Mouse (Mus musculus): ENCODE data around the gene Trappc3. TPM values are rescaled to one million over a fixed set of nuclear protein-coding genes. Genes with fewer than 3 reads are reported as not detected.

Trappc3 gene
- 10.5 and 15.4 TPM in 2 replicates for polyA plus RNA-seq (2012; rRNA removed; ENCODE audit: low replicate concordance)

DNA sequence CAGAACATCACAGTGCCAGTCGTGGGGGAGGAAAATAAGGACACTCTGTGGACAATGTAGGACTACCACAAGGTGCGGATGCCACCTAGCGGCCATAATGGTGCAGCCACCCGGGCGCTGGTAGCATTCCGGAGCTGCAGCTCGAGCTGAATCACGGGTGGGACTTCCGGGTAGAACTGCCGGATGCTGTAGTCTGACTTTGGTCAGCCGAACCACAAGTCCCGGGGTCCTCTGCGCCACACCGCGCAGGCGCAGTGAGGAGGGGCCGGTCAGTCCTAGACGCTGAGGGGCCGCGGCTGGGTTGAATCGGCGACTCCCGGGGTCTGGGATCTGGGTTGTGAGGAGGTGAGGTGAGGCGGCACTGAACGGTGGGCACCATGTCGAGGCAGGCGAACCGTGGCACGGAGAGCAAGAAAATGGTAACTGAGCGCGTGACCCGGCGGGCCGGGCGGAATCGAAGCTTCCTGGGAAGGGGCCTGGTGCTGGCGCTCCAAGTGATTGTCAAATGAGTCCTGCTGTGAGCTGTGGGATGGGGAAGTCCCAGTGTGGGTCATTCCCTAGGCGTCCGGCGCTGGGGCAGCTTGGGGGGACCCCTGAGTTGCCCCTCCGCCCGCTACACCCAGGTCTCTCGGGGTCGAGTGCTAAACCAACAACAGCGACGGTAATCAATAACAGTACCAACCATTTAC, at the start of gene Trappc3:
Gene Trappc3 (plus strand): TSS at position 207 of the 689 bp plus-strand sequence.

DNA sequence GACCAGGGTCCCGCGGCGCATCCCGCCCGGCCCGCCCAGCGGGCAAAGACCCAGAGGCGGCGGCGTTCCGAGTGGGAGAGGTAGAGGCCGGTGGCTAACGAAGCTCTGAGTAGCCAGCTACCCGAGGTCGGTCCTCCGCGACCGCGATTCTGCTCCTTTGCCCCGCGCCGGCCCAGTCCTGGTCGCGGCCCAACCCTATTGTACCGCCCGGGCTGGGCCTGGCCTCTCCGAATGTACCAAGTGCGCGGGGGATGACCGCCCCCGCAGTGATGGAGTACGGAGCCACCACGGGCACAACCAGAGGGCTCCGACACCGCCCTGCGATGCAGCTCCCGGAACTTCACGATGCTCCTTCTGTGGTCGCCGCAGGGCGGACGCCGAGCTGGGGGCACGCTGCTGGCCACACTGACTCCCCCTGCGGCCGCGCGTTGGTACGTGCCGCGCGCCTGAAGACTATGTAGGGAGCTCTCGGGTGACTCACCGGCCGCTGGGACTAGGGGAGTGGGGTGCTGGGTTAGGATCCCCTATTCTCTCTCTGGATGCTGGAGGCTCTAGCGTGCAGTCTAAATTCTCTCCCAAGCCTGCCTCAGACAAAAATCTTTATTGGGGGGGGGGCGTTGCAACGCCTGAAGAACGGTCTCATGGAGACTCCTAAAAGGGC, 5.9 kb upstream of the Trappc3 start, which contains the start of gene Map7d1:
Gene Map7d1 (minus strand): TSS at position 213 of the 661 bp plus-strand sequence.

GRCm38 (mm10) chr4:126286492-126286891, 24.4 kb downstream of the Trappc3 start, which contains the start of gene Col8a2:
Gene Col8a2 (plus strand): TSS chr4:126286793.

DNA sequence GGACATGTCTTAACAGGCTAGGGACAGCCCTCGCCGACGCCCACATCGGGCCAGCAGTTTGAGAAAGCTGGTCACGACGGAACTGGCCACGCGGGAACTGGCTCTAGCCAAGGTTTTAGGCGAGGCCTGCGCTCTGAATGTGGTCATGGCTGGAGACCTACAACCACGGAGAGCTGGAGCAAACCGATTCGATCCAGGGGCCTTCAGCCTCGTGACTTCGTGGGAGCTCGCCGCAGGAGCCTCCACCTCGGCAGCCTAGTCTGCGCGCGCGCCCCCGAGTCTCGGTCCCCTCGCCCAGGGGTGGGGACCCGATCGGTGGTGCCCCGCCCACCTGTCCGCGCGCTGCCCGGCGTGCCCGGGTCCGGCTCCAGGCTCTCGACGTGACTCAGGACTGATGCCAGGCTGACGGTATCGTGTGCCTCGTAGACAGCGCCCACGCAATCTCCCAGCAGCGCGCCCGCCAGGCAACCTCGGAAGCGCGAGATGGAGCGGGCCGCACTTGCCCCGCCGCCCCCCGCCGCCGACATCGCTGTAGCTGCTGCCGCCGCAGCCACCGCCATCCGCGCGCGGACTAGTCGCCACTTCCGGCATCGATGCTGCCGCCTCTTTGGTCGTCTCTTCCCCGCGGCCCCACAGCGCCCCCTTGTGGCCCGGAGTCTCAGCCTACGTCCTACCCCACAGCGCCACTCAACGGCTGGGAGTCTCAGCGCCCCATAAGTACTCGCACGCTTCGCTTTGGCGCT, 59.2 kb downstream of the Trappc3 start, which contains the start of gene Adprhl2:
Gene Adprhl2 (minus strand): TSS at position 593 of the 743 bp plus-strand sequence.

GRCm38 (mm10) chr4:126325281-126325861, 63.2 kb downstream of the Trappc3 start, which contains the start of gene Tekt2:
Gene Tekt2 (minus strand): TSS chr4:126325688.

Other genes with a start within 250 kb of the Trappc3 start
- gene Csf3r, start 237.8 kb upstream of the Trappc3 start, polyA plus RNA-seq (2012; rRNA removed; ENCODE audit: low replicate concordance), result 1.3 and 3.0 TPM in 2 replicates
- gene Mrps15, start 215.4 kb upstream of the Trappc3 start, polyA plus RNA-seq (2012; rRNA removed; ENCODE audit: low replicate concordance), result 94.2 and 251 TPM in 2 replicates
- gene Oscp1, start 203.8 kb upstream of the Trappc3 start, polyA plus RNA-seq (2012; rRNA removed; ENCODE audit: low replicate concordance), result 0.06 and 0.16 TPM in 2 replicates
- gene Lsm10, start 165.7 kb upstream of the Trappc3 start, polyA plus RNA-seq (2012; rRNA removed; ENCODE audit: low replicate concordance), result 13.8 and 14.0 TPM in 2 replicates
- gene Stk40, start 158.4 kb upstream of the Trappc3 start, polyA plus RNA-seq (2012; rRNA removed; ENCODE audit: low replicate concordance), result 19.5 and 20.3 TPM in 2 replicates
- gene Eva1b, start 114.6 kb upstream of the Trappc3 start, polyA plus RNA-seq (2012; rRNA removed; ENCODE audit: low replicate concordance), result 42.2 and 53.7 TPM in 2 replicates
- 8.9 and 10.6 TPM in 2 replicates for gene Sh3d21, start 98.8 kb upstream of the Trappc3 start, polyA plus RNA-seq (2012; rRNA removed; ENCODE audit: low replicate concordance)
- gene Thrap3, start 59.6 kb upstream of the Trappc3 start, polyA plus RNA-seq (2012; rRNA removed; ENCODE audit: low replicate concordance), result 15.3 and 21.8 TPM in 2 replicates
- gene Map7d1, start 6.0 kb upstream of the Trappc3 start, polyA plus RNA-seq (2012; rRNA removed; ENCODE audit: low replicate concordance), result 47.9 and 76.3 TPM in 2 replicates
- gene Col8a2, start 24.5 kb downstream of the Trappc3 start, polyA plus RNA-seq (2012; rRNA removed; ENCODE audit: low replicate concordance), result 1.1 and 1.5 TPM in 2 replicates
- gene Adprhl2, start 59.4 kb downstream of the Trappc3 start, polyA plus RNA-seq (2012; rRNA removed; ENCODE audit: low replicate concordance), result 25.0 and 36.7 TPM in 2 replicates
- gene Tekt2, start 63.4 kb downstream of the Trappc3 start, polyA plus RNA-seq (2012; rRNA removed; ENCODE audit: low replicate concordance), result 0.39 and 0.57 TPM in 2 replicates
- 8.4 and 9.4 TPM in 2 replicates for gene Ago3, start 167.2 kb downstream of the Trappc3 start, polyA plus RNA-seq (2012; rRNA removed; ENCODE audit: low replicate concordance)
- 4.1 and 10.2 TPM in 2 replicates for gene Ago1, start 206.3 kb downstream of the Trappc3 start, polyA plus RNA-seq (2012; rRNA removed; ENCODE audit: low replicate concordance)